Mouse (Mus musculus): Measurements from ENCODE around the gene Macrod2.

GRCm38 (mm10) chr2:141825606-141826495 lies 1430.7 kb downstream of the Macrod2 start:
- TF ChIP-seq CTCF (IDR thresholded peaks at IDR 0.05; ENCODE audit: borderline replicate concordance, insufficient read depth, low read depth, low read length) = no peak
- no peak for TF ChIP-seq POLR2A (IDR thresholded peaks at IDR 0.05; ENCODE audit: borderline replicate concordance, insufficient read depth, low read length)

Measured in cerebellum, adult 2 months (tissue).